ENCODE assay signal across 25 mouse cellular contexts in genomic region chr14:33506696-33507095, GRCm38 (mm10). TPM values are rescaled to one million over a fixed set of nuclear protein-coding genes. Genes with fewer than 3 reads are reported as not detected.
"Had no signal": no experiment of that assay in that cellular context is flagged by ENCODE, and none has a peak within 500 bp of the region (broad histone marks: within the 10 kb centered on the region; RNA-seq: fewer than 3 reads in every experiment).

No protein-coding gene starts in this region.

- DNase-seq: kidney, adult 8-10 months; kidney, postnatal 10 days; kidney, postnatal 4 days; layer of hippocampus, adult 9-11 months; liver, postnatal 0 days; lung, embryonic 14.5 days; retina, postnatal 1 day; right cerebral cortex, postnatal 25 days; thymus, adult 2 months; thymus, postnatal 14 days had no signal

- H3K4me3 ChIP-seq: kidney, embryonic 15.5 days; layer of hippocampus, adult 2 months; limb, embryonic 12.5 days; limb, embryonic 15.5 days; midbrain, embryonic 12.5 days; midbrain, embryonic 15.5 days; neural tube, embryonic 12.5 days; neural tube, embryonic 15.5 days had no signal

- H3K27ac ChIP-seq: kidney, embryonic 15.5 days; layer of hippocampus, adult 2 months; limb, embryonic 12.5 days; limb, embryonic 15.5 days; liver, embryonic 14.5 days; macrophage; midbrain, embryonic 12.5 days; midbrain, embryonic 15.5 days; neural tube, embryonic 12.5 days; neural tube, embryonic 15.5 days had no signal

- H3K4me1 ChIP-seq: kidney, embryonic 15.5 days; limb, embryonic 15.5 days; midbrain, embryonic 12.5 days; midbrain, embryonic 15.5 days; neural tube, embryonic 12.5 days; neural tube, embryonic 15.5 days had no signal

RNA-seq across cellular contexts. Expression of gene Frmpd2, which starts 35.2 kb away (rescaled TPM):
- total RNA-seq: megakaryocyte, adult 5-6 weeks had no signal
- polyA plus RNA-seq: limb, embryonic 12.5 days; limb, embryonic 15.5 days; liver, embryonic 11.5 days; liver, embryonic 14.5 days; liver, postnatal 0 days; lung, embryonic 14.5 days; macrophage; midbrain, embryonic 12.5 days; neural tube, embryonic 12.5 days; neural tube, embryonic 15.5 days; small intestine, adult 2 months; spleen, adult 2 months; stomach, embryonic 16.5 days had no signal
